Mouse (Mus musculus) adrenal gland, postnatal 10 days (tissue): Measurements from ENCODE around the gene Cacna1d. TPM values are rescaled to one million over a fixed set of nuclear protein-coding genes. Genes with fewer than 3 reads are reported as not detected.

ENCODE experiments used
- DNase-seq: peaks from one replicate; pipeline ENCODE4 v3.0.0; 2021; ENCODE audit warnings: mixed read lengths
- total RNA-seq, 2 experiments: library from RNA; stranded (reverse); gene quantifications; 2 replicates each; pipeline ENCODE4 v1.2.3; 2021

Gene Cacna1d
- total RNA-seq, 2 experiments from 2014 or later, result 11.5 to 17.3 TPM

- no peak for DNase-seq
These were observed 325.2 kb downstream of the Cacna1d start for GRCm38 (mm10) chr14:30166036-30166435.

- DNase-seq, result peak; percentile 29
These were observed 327.2 kb downstream of the Cacna1d start for GRCm38 (mm10) chr14:30163733-30164708.

- DNase-seq, result no peak
These were observed 343.5 kb downstream of the Cacna1d start for GRCm38 (mm10) chr14:30147774-30148173.

- DNase-seq, result no peak
These were observed 352.8 kb downstream of the Cacna1d start for GRCm38 (mm10) chr14:30138379-30138964.

- DNase-seq, result no peak
These were observed 353.3 kb downstream of the Cacna1d start for GRCm38 (mm10) chr14:30137961-30138360.

- peak; percentile 90 for DNase-seq
These were observed 354.3 kb downstream of the Cacna1d start for GRCm38 (mm10) chr14:30136965-30137364.

- DNase-seq, result peak; percentile 50
These were observed 355.9 kb downstream of the Cacna1d start for GRCm38 (mm10) chr14:30135351-30135750.

GRCm38 (mm10) chr14:30133684-30134083, 357.6 kb downstream of the Cacna1d start:
- no peak for DNase-seq

GRCm38 (mm10) chr14:30131256-30131655, 360.0 kb downstream of the Cacna1d start:
- peak; percentile 28 for DNase-seq

- DNase-seq, result no peak
These were observed 361.2 kb downstream of the Cacna1d start for GRCm38 (mm10) chr14:30130092-30130491.

- peak; percentile 48 for DNase-seq
These were observed 361.9 kb downstream of the Cacna1d start for GRCm38 (mm10) chr14:30129378-30129777.

- no peak for DNase-seq
These were observed 366.1 kb downstream of the Cacna1d start for GRCm38 (mm10) chr14:30124951-30125690.

- no peak for DNase-seq
These were observed 371.2 kb downstream of the Cacna1d start for GRCm38 (mm10) chr14:30120023-30120422.

- DNase-seq, result no peak
These were observed 377.7 kb downstream of the Cacna1d start for GRCm38 (mm10) chr14:30113392-30114108.

- DNase-seq, result peak; percentile 49
These were observed 382.2 kb downstream of the Cacna1d start for GRCm38 (mm10) chr14:30109079-30109478.

GRCm38 (mm10) chr14:30106550-30106949, 384.7 kb downstream of the Cacna1d start:
- no peak for DNase-seq

- no peak for DNase-seq
These were observed 385.7 kb downstream of the Cacna1d start for GRCm38 (mm10) chr14:30105551-30105950.

- no peak for DNase-seq
These were observed 387.2 kb downstream of the Cacna1d start for GRCm38 (mm10) chr14:30103946-30104536.

GRCm38 (mm10) chr14:30097239-30097638, 394.0 kb downstream of the Cacna1d start:
- DNase-seq, result peak; percentile 26

- DNase-seq, result peak; percentile 32
These were observed 398.8 kb downstream of the Cacna1d start for GRCm38 (mm10) chr14:30092426-30092825.

- DNase-seq, result no peak
These were observed 399.2 kb downstream of the Cacna1d start for GRCm38 (mm10) chr14:30092021-30092420.
